In the genomic region with DNA sequence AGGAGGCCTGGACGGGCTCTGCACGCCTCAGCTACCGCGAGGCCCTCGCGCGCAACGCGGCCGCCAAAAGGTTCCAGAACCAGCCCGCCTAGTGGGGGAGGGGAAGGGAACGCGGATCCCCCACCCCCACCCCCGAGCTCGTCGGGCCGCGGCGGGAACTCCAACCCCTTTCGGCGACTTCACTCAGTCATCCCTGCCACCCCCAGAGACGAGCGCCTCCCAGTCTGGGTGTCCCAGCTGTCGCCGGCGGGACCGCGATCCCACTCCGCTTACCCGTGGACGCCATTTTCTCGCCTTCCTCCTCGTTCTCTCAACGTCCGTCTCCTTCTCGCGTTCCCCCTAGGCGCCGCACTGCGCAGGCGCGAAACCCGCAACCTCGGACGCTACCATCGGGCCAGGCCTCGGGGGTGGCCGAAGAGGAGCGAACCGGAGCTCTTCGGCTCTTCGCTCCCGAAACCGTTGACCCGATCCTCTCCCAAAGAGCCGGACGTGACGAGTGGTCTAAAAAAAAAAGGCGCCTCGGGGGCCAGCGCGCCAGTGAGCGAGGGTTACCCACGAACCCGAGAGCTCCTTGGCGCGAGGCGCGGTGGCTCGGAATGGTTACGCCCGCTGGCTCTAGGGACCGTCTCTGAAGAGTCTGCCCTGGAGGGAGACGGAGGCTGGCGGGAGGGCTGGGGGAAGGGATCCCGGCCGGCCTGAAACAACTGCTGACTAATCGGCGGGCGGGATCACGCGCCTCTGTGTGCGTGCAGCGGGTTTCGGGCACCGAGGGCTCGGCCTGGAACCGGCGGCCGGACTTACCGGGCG, we compare ENCODE assay signal across 8 mouse cellular contexts. TPM values are rescaled to one million over a fixed set of nuclear protein-coding genes. Genes with fewer than 3 reads are reported as not detected.
A peak's percentile ranks its signal among the peaks of the same experiment; 100 is the strongest.
DNase-seq lines count a peak whose midpoint lies in the region; ATAC-seq and TF ChIP-seq lines count a peak whose summit lies in the region.

A gene (plus strand): TSS at position 191 of the 807 bp plus-strand sequence.
A gene (minus strand): TSS at position 531 of the 807 bp plus-strand sequence.

- under 1% methylated on average over 87 of the region's 92 CpGs for WGBS in hindbrain, postnatal 0 days

- no peak for TF ChIP-seq CTCF in gastrocnemius, adult 2 months (IDR thresholded peaks at IDR 0.05)
- TF ChIP-seq CTCF in hindbrain, postnatal 0 days (IDR thresholded peaks at IDR 0.05; ENCODE audit: low read depth): no peak
- TF ChIP-seq CTCF in left cerebral cortex, adult 2 months (IDR thresholded peaks at IDR 0.05): no peak

- H3K9ac ChIP-seq in hindbrain, postnatal 0 days (replicated peaks; ENCODE audit: low read length): peak within 1 kb of the TSS; percentile 91

- ATAC-seq in hindbrain, postnatal 0 days: peak; percentile 92
- peak; percentile 86 for ATAC-seq in megakaryocyte, adult 5-6 weeks (ENCODE audit: poor library complexity, severe bottlenecking)

- H3K4me2 ChIP-seq in hindbrain, postnatal 0 days (ENCODE audit: low read depth, low read length): peak within 1 kb of the TSS; percentile 89

- intact Hi-C loops in gastrocnemius, adult 2 months (cut with DNase I): no loop called here
- intact Hi-C loops in left cerebral cortex, adult 2 months (cut with DNase I): loop anchor here (5.0 kb wide), 1 partner anchor 663 kb away; a partner anchor contains a TSS

- H3K27me3 ChIP-seq in hindbrain, postnatal 0 days (ENCODE audit: insufficient read depth, low read length): no peaks in the 10 kb centered on the region

- H3K36me3 ChIP-seq in hindbrain, postnatal 0 days (ENCODE audit: insufficient read depth, low read length): peaks cover 2% of the 10 kb centered on the region; the same call in 1 of the 2 replicates

- no peaks in the 10 kb centered on the region for H3K9me3 ChIP-seq in hindbrain, postnatal 0 days (ENCODE audit: low read length)

- H3K4me1 ChIP-seq in hindbrain, postnatal 0 days (ENCODE audit: insufficient read depth, low read length): peaks cover 18% of the 10 kb centered on the region

- H3K27ac ChIP-seq in gastrocnemius, adult 2 months: peak within 1 kb of the TSS; percentile 99
- peak within 1 kb of the TSS; percentile 98 for H3K27ac ChIP-seq in hindbrain, postnatal 0 days
- H3K27ac ChIP-seq in left cerebral cortex, adult 2 months: peak within 1 kb of the TSS; percentile 100

- peak within 1 kb of the TSS; percentile 100 for H3K4me3 ChIP-seq in gastrocnemius, adult 2 months
- peak within 1 kb of the TSS; percentile 98 for H3K4me3 ChIP-seq in hindbrain, postnatal 0 days (ENCODE audit: low read length)
- peak within 1 kb of the TSS; percentile 85 for H3K4me3 ChIP-seq in left cerebral cortex, adult 2 months

- DNase-seq in WW6 (ENCODE audit: low read depth, low spot score): peak; percentile 96
- peak; percentile 98 to 99 for DNase-seq in cerebellum, postnatal 4 days (ENCODE audit: low spot score in 2 of 2)
- peak; percentile 98 for DNase-seq in gastrocnemius, adult 2 months
- peak; percentile 97 for DNase-seq in hindbrain, postnatal 0 days (ENCODE audit: low spot score)
- peak; percentile 94 to 98 for DNase-seq in left cerebral cortex, adult 2 months (ENCODE audit: extremely low spot score in 1 of 2, low spot score in 2 of 2)
- peak; percentile 96 to 98 for DNase-seq in right cerebral cortex, adult 2 months (ENCODE audit: low spot score in 2 of 2)
- peak; percentile 97 for DNase-seq in urinary bladder, postnatal 14 days (ENCODE audit: low spot score)

RNA-seq across cellular contexts. Expression of the first gene that starts in this region (rescaled TPM):
- 10 to 100 TPM; 24.1 to 32.1 TPM for total RNA-seq in gastrocnemius, adult 2 months (2021)
- 48.8 and 54.5 TPM in 2 replicates for total RNA-seq in hindbrain, postnatal 0 days (2014; rRNA removed)
- polyA plus RNA-seq in hindbrain, postnatal 0 days (2015; fragmentation: Nextera tagmentation; extraction: Ambion mirVana): 39.1 and 42.2 TPM in 2 replicates
- 10 to 100 TPM; 23.7 to 28.0 TPM for total RNA-seq in left cerebral cortex, adult 2 months (2021)
- total RNA-seq in megakaryocyte, adult 5-6 weeks (2015): 2.6 and 6.0 TPM in 2 replicates
- 11.5 and 14.5 TPM in 2 replicates for total RNA-seq in megakaryocyte, adult 5-6 weeks (2017)

RNA-seq across cellular contexts. Expression of the second gene that starts in this region (rescaled TPM):
- total RNA-seq in gastrocnemius, adult 2 months (2021): 10 to 100 TPM; 79.3 to 86.5 TPM
- total RNA-seq in hindbrain, postnatal 0 days (2014; rRNA removed): 337 and 384 TPM in 2 replicates
- polyA plus RNA-seq in hindbrain, postnatal 0 days (2015; fragmentation: Nextera tagmentation; extraction: Ambion mirVana): 371 and 412 TPM in 2 replicates
- 100 to 1,000 TPM; 309 to 316 TPM for total RNA-seq in left cerebral cortex, adult 2 months (2021)
- 129 and 153 TPM in 2 replicates for total RNA-seq in megakaryocyte, adult 5-6 weeks (2015)
- total RNA-seq in megakaryocyte, adult 5-6 weeks (2017): 326 and 348 TPM in 2 replicates

Comparison
In these comparisons a context has a peak if more than half of its experiments do, and no peak if none do; other contexts are left out.
1. Peak in every context shown above with its lines: DNase-seq, ATAC-seq, H3K4me3 ChIP-seq and H3K27ac ChIP-seq.